ENCODE assay signal across 25 mouse cellular contexts in the genomic region with DNA sequence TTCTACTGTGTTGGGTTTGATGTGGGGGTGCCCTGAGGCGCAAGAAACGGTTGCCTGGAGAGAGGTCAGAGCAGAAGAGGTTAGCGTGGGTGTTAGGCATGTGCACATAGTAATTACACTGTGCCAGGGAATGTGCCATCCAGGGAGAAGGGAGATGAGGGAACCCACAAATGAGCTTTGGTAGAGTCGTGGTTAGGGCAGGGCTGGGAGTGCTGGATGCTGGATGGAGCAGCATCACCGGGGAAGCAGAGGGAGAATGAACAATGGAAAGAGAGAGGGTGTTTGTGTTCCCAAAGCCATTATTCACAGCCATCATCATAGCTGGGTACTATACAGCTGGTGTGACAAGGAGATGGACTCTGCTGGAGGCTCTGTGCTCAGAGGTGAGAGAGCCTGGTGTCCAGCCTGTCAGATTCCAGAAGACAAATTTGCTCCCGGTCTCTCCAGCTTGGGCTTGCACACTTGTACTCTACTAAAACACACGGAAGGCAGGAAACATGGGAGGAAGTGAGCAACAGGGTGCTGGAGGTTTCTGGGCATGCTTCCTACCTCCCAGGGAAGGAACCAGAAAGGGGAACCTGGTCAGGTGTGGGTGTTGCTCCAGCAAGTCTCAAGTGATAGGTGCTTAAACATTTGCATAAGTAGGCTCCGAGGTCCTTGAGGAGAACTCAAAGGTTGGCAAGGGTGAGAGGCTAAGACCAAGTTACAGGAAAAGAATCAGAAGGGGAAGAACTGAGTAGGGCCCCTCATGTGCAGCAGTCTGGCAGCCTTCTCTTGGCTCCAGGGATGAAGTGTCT. TPM values are rescaled to one million over a fixed set of nuclear protein-coding genes. Genes with fewer than 3 reads are reported as not detected.
DNase-seq lines count a peak whose midpoint lies in the region; ATAC-seq and TF ChIP-seq lines count a peak whose summit lies in the region.
"Had no signal": no experiment of that assay in that cellular context is flagged by ENCODE, and none has a peak within 500 bp of the region (broad histone marks: within the 10 kb centered on the region; RNA-seq: fewer than 3 reads in every experiment).

No protein-coding gene starts in this region.

- no peaks in the 10 kb centered on the region for H3K9me3 ChIP-seq in liver, embryonic 16.5 days (replicated peaks; ENCODE audit: control insufficient read depth, low read length)
- no peaks in the 10 kb centered on the region for H3K9me3 ChIP-seq in liver, embryonic 12.5 days (replicated peaks)
- no peaks in the 10 kb centered on the region for H3K9me3 ChIP-seq in lung, postnatal 0 days (ENCODE audit: low read length)
- H3K9me3 ChIP-seq in kidney, embryonic 16.5 days (ENCODE audit: low read length): no peaks in the 10 kb centered on the region
- no peaks in the 10 kb centered on the region for H3K9me3 ChIP-seq in intestine, embryonic 15.5 days
- H3K9me3 ChIP-seq: embryonic facial prominence, embryonic 10.5 days; forebrain, embryonic 10.5 days; heart, embryonic 15.5 days; megakaryocyte, embryonic 14.5 days; midbrain, embryonic 13.5 days had no signal

- no peaks in the 10 kb centered on the region for H3K27me3 ChIP-seq in liver, embryonic 16.5 days (ENCODE audit: control insufficient read depth, insufficient read depth, low read depth, low read length)
- H3K27me3 ChIP-seq in liver, embryonic 12.5 days (replicated peaks): peaks cover 22% of the 10 kb centered on the region
- no peaks in the 10 kb centered on the region for H3K27me3 ChIP-seq in spleen, adult 2 months (ENCODE audit: control insufficient read depth, insufficient read depth, low read length)
- H3K27me3 ChIP-seq in lung, postnatal 0 days (replicated peaks; ENCODE audit: insufficient read depth, low read length): no peaks in the 10 kb centered on the region
- H3K27me3 ChIP-seq in splenic B cell, adult 2 months (ENCODE audit: control insufficient read depth, insufficient read depth, low read length, poor library complexity, severe bottlenecking): no peaks in the 10 kb centered on the region
- no peaks in the 10 kb centered on the region for H3K27me3 ChIP-seq in kidney, embryonic 16.5 days (ENCODE audit: insufficient read depth, low read length)
- no peaks in the 10 kb centered on the region for H3K27me3 ChIP-seq in intestine, embryonic 15.5 days (replicated peaks)

- no peak for TF ChIP-seq EP300 in lung, postnatal 0 days (IDR thresholded peaks at IDR 0.05)

- peak; percentile 12; the same call in 1 of the 2 replicates for ATAC-seq in liver, embryonic 16.5 days (ENCODE audit: low read depth)
- ATAC-seq in liver, embryonic 12.5 days: no peak
- peak; percentile 82 for ATAC-seq in lung, postnatal 0 days
- no peak for ATAC-seq in kidney, embryonic 16.5 days (ENCODE audit: low FRiP score, low TSS enrichment)
- ATAC-seq in intestine, embryonic 15.5 days: no peak
- ATAC-seq: forebrain, embryonic 16.5 days; inflammation-experienced regulatory T-cells, adult 6 months; midbrain, embryonic 13.5 days had no signal

- TF ChIP-seq CTCF in spleen, adult 2 months (IDR thresholded peaks at IDR 0.05; ENCODE audit: extremely low read depth, insufficient read depth, insufficient read length, insufficient replicate concordance): no peak
- TF ChIP-seq CTCF in lung, postnatal 0 days (IDR thresholded peaks at IDR 0.05): no peak

- H3K36me3 ChIP-seq in liver, embryonic 16.5 days (ENCODE audit: control insufficient read depth, insufficient read depth): no peaks in the 10 kb centered on the region
- no peaks in the 10 kb centered on the region for H3K36me3 ChIP-seq in liver, embryonic 12.5 days
- no peaks in the 10 kb centered on the region for H3K36me3 ChIP-seq in spleen, adult 2 months (ENCODE audit: control insufficient read depth, insufficient read depth, low read length)
- no peaks in the 10 kb centered on the region for H3K36me3 ChIP-seq in lung, postnatal 0 days (ENCODE audit: insufficient read depth, low read length)
- no peaks in the 10 kb centered on the region for H3K36me3 ChIP-seq in splenic B cell, adult 2 months (ENCODE audit: control insufficient read depth, insufficient read depth, low read length, poor library complexity, severe bottlenecking)
- H3K36me3 ChIP-seq in kidney, embryonic 16.5 days (ENCODE audit: insufficient read depth, low read length): no peaks in the 10 kb centered on the region
- no peaks in the 10 kb centered on the region for H3K36me3 ChIP-seq in intestine, embryonic 15.5 days
- H3K36me3 ChIP-seq: embryonic facial prominence, embryonic 10.5 days; forebrain, embryonic 10.5 days; heart, embryonic 15.5 days; midbrain, embryonic 13.5 days had no signal

- WGBS in liver, embryonic 16.5 days (ENCODE audit: insufficient replicate concordance): 48% methylated on average over 8 of the region's 8 CpGs
- WGBS in liver, embryonic 12.5 days (ENCODE audit: insufficient replicate concordance): 49% methylated on average over 8 of the region's 8 CpGs
- 54% methylated on average over 8 of the region's 8 CpGs for WGBS in spleen, adult 2 months
- WGBS in lung, postnatal 0 days: 40% methylated on average over 8 of the region's 8 CpGs
- 67% methylated on average over 8 of the region's 8 CpGs for WGBS in kidney, embryonic 16.5 days
- 59% methylated on average over 8 of the region's 8 CpGs for WGBS in intestine, embryonic 15.5 days

- no peak overlapping the region for H3K27ac ChIP-seq in liver, embryonic 16.5 days (ENCODE audit: low read length)
- H3K27ac ChIP-seq in liver, embryonic 12.5 days: no peak overlapping the region
- peak overlapping the region; percentile 37; the same call in 1 of the 2 replicates for H3K27ac ChIP-seq in spleen, adult 2 months (ENCODE audit: insufficient read depth, low read length)
- peak overlapping the region; percentile 38; the same call in 1 of the 2 replicates for H3K27ac ChIP-seq in lung, postnatal 0 days (ENCODE audit: low read length)
- no peak overlapping the region for H3K27ac ChIP-seq in kidney, embryonic 16.5 days (ENCODE audit: low read length)
- H3K27ac ChIP-seq in intestine, embryonic 15.5 days: no peak overlapping the region
- H3K27ac ChIP-seq: embryonic facial prominence, embryonic 10.5 days; forebrain, embryonic 10.5 days; heart, embryonic 15.5 days; hindbrain, embryonic 14.5 days; midbrain, embryonic 13.5 days had no signal

- no peak for TF ChIP-seq POLR2A in spleen, adult 2 months (IDR thresholded peaks at IDR 0.05; ENCODE audit: low read depth, low read length)

- H3K4me1 ChIP-seq in liver, embryonic 16.5 days (ENCODE audit: control insufficient read depth, low read depth, low read length): peaks cover 15% of the 10 kb centered on the region
- H3K4me1 ChIP-seq in liver, embryonic 12.5 days: peaks cover 23% of the 10 kb centered on the region
- H3K4me1 ChIP-seq in spleen, adult 2 months (ENCODE audit: control insufficient read depth, insufficient read depth, insufficient read length): peaks cover 15% of the 10 kb centered on the region; the same call in 1 of the 2 replicates
- no peaks in the 10 kb centered on the region; the same call in 1 of the 2 replicates for H3K4me1 ChIP-seq in lung, postnatal 0 days (ENCODE audit: insufficient read depth, low read depth, low read length)
- no peaks in the 10 kb centered on the region for H3K4me1 ChIP-seq in kidney, embryonic 16.5 days (ENCODE audit: insufficient read depth, low read length)
- H3K4me1 ChIP-seq in intestine, embryonic 15.5 days (replicated peaks): no peaks in the 10 kb centered on the region
- H3K4me1 ChIP-seq: embryonic facial prominence, embryonic 10.5 days; midbrain, embryonic 13.5 days had no signal

- H3K9ac ChIP-seq in liver, embryonic 16.5 days (ENCODE audit: low read depth, low read length): no peak overlapping the region
- H3K9ac ChIP-seq in liver, embryonic 12.5 days: no peak overlapping the region
- H3K9ac ChIP-seq in lung, postnatal 0 days (replicated peaks; ENCODE audit: low read depth): no peak overlapping the region
- no peak overlapping the region for H3K9ac ChIP-seq in kidney, embryonic 16.5 days (replicated peaks; ENCODE audit: low read length)
- H3K9ac ChIP-seq in intestine, embryonic 15.5 days: no peak overlapping the region
- H3K9ac ChIP-seq: heart, embryonic 15.5 days; hindbrain, embryonic 14.5 days; midbrain, embryonic 13.5 days had no signal

- no peak for DNase-seq in spleen, adult 2 months (ENCODE audit: low read depth in 1 of 2, low spot score in 2 of 2)
- DNase-seq in spleen, postnatal 14 days (ENCODE audit: low spot score in 2 of 2): no peak
- peak; percentile 75 for DNase-seq in lung, postnatal 0 days (ENCODE audit: low spot score)
- peak; percentile 63 for DNase-seq in splenic B cell, adult 2 months (ENCODE audit: low read depth, low spot score)
- DNase-seq: adrenal gland, adult 2 months; cerebellum, adult 18-20 months; gastrocnemius, postnatal 25 days; heart, postnatal 4 days; kidney, adult 9 months; layer of hippocampus, postnatal 36 days; thymus, adult 18-20 months; thymus, postnatal 36 days had no signal

- H3K4me3 ChIP-seq in liver, embryonic 16.5 days (ENCODE audit: low read depth, low read length): no peak overlapping the region
- no peak overlapping the region for H3K4me3 ChIP-seq in liver, embryonic 12.5 days
- H3K4me3 ChIP-seq in spleen, adult 2 months (ENCODE audit: extremely low read depth, insufficient read depth, insufficient read length): no peak overlapping the region
- no peak overlapping the region for H3K4me3 ChIP-seq in lung, postnatal 0 days (ENCODE audit: low read depth, low read length)
- no peak overlapping the region for H3K4me3 ChIP-seq in kidney, embryonic 16.5 days (ENCODE audit: low read length)
- no peak overlapping the region for H3K4me3 ChIP-seq in intestine, embryonic 15.5 days (replicated peaks)
- H3K4me3 ChIP-seq: embryonic facial prominence, embryonic 10.5 days; forebrain, embryonic 10.5 days; heart, embryonic 15.5 days; megakaryocyte, embryonic 14.5 days; midbrain, embryonic 13.5 days had no signal

- H3K4me2 ChIP-seq in liver, embryonic 16.5 days (ENCODE audit: low read depth, low read length): no peak overlapping the region
- no peak overlapping the region for H3K4me2 ChIP-seq in liver, embryonic 12.5 days
- H3K4me2 ChIP-seq in lung, postnatal 0 days (replicated peaks; ENCODE audit: low read depth, low read length): no peak overlapping the region
- H3K4me2 ChIP-seq in kidney, embryonic 16.5 days (replicated peaks; ENCODE audit: low read depth, low read length): no peak overlapping the region
- H3K4me2 ChIP-seq in intestine, embryonic 15.5 days (replicated peaks): no peak overlapping the region
- H3K4me2 ChIP-seq: heart, embryonic 15.5 days; hindbrain, embryonic 14.5 days; liver, embryonic 11.5 days; midbrain, embryonic 13.5 days had no signal

RNA-seq across cellular contexts. Expression of gene Rabggta, which starts 6.0 kb away (rescaled TPM):
- 11.3 and 12.4 TPM in 2 replicates for polyA plus RNA-seq in liver, embryonic 16.5 days (2015; fragmentation: Nextera tagmentation; extraction: Ambion mirVana)
- 18.3 and 18.9 TPM in 2 replicates for polyA plus RNA-seq in liver, embryonic 12.5 days (2016; fragmentation: Nextera tagmentation; extraction: Ambion mirVana)
- polyA plus RNA-seq in spleen, adult 2 months (2012; rRNA removed): 47.3 and 62.6 TPM in 2 replicates
- 31.4 and 32.5 TPM in 2 replicates for polyA plus RNA-seq in lung, postnatal 0 days (2015; fragmentation: Nextera tagmentation; extraction: Ambion mirVana)
- 43.3 and 46.2 TPM in 2 replicates for polyA plus RNA-seq in kidney, embryonic 16.5 days (2015; fragmentation: Nextera tagmentation; extraction: Ambion mirVana)
- polyA plus RNA-seq in intestine, embryonic 15.5 days (2015; fragmentation: Nextera tagmentation; extraction: Ambion mirVana): 34.1 and 34.9 TPM in 2 replicates

RNA-seq across cellular contexts. Expression of gene Tgm1, which starts 14.4 kb away (rescaled TPM):
- polyA plus RNA-seq in liver, embryonic 16.5 days (2015; fragmentation: Nextera tagmentation; extraction: Ambion mirVana): 2.8 and 3.1 TPM in 2 replicates
- 1.6 and 2.1 TPM in 2 replicates for polyA plus RNA-seq in liver, embryonic 12.5 days (2016; fragmentation: Nextera tagmentation; extraction: Ambion mirVana)
- 23.3 and 33.9 TPM in 2 replicates for polyA plus RNA-seq in spleen, adult 2 months (2012; rRNA removed)
- polyA plus RNA-seq in lung, postnatal 0 days (2015; fragmentation: Nextera tagmentation; extraction: Ambion mirVana): 14.2 and 20.6 TPM in 2 replicates
- polyA plus RNA-seq in kidney, embryonic 16.5 days (2015; fragmentation: Nextera tagmentation; extraction: Ambion mirVana): 2.9 and 3.0 TPM in 2 replicates
- 1.1 and 1.2 TPM in 2 replicates for polyA plus RNA-seq in intestine, embryonic 15.5 days (2015; fragmentation: Nextera tagmentation; extraction: Ambion mirVana)
- polyA plus RNA-seq: inflammation-experienced regulatory T-cells, adult 6 months had no signal

RNA-seq across cellular contexts. Expression of gene Dhrs1, which starts 17.4 kb away (rescaled TPM):
- polyA plus RNA-seq in liver, embryonic 16.5 days (2015; fragmentation: Nextera tagmentation; extraction: Ambion mirVana): 40.9 and 43.5 TPM in 2 replicates
- 34.3 and 35.2 TPM in 2 replicates for polyA plus RNA-seq in liver, embryonic 12.5 days (2016; fragmentation: Nextera tagmentation; extraction: Ambion mirVana)
- polyA plus RNA-seq in spleen, adult 2 months (2012; rRNA removed): 62.7 and 86.6 TPM in 2 replicates
- polyA plus RNA-seq in lung, postnatal 0 days (2015; fragmentation: Nextera tagmentation; extraction: Ambion mirVana): 74.1 and 83.5 TPM in 2 replicates
- polyA plus RNA-seq in kidney, embryonic 16.5 days (2015; fragmentation: Nextera tagmentation; extraction: Ambion mirVana): 112 and 119 TPM in 2 replicates
- polyA plus RNA-seq in intestine, embryonic 15.5 days (2015; fragmentation: Nextera tagmentation; extraction: Ambion mirVana): 99.4 and 117 TPM in 2 replicates

RNA-seq across cellular contexts. Expression of gene Nop9, which starts 17.4 kb away (rescaled TPM):
- polyA plus RNA-seq in liver, embryonic 16.5 days (2015; fragmentation: Nextera tagmentation; extraction: Ambion mirVana): 18.6 and 18.7 TPM in 2 replicates
- 56.0 and 59.4 TPM in 2 replicates for polyA plus RNA-seq in liver, embryonic 12.5 days (2016; fragmentation: Nextera tagmentation; extraction: Ambion mirVana)
- 15.1 and 17.2 TPM in 2 replicates for polyA plus RNA-seq in spleen, adult 2 months (2012; rRNA removed)
- polyA plus RNA-seq in lung, postnatal 0 days (2015; fragmentation: Nextera tagmentation; extraction: Ambion mirVana): 16.2 and 19.5 TPM in 2 replicates
- 40.6 and 41.9 TPM in 2 replicates for polyA plus RNA-seq in kidney, embryonic 16.5 days (2015; fragmentation: Nextera tagmentation; extraction: Ambion mirVana)
- polyA plus RNA-seq in intestine, embryonic 15.5 days (2015; fragmentation: Nextera tagmentation; extraction: Ambion mirVana): 35.6 and 36.0 TPM in 2 replicates

RNA-seq across cellular contexts. Expression of gene Cideb, which starts 30.2 kb away (rescaled TPM):
- 74.1 and 86.9 TPM in 2 replicates for polyA plus RNA-seq in liver, embryonic 16.5 days (2015; fragmentation: Nextera tagmentation; extraction: Ambion mirVana)
- 10.7 and 11.2 TPM in 2 replicates for polyA plus RNA-seq in liver, embryonic 12.5 days (2016; fragmentation: Nextera tagmentation; extraction: Ambion mirVana)
- 0.33 and 0.46 TPM in 2 replicates for polyA plus RNA-seq in spleen, adult 2 months (2012; rRNA removed)
- 0.65 and 1.3 TPM in 2 replicates for polyA plus RNA-seq in lung, postnatal 0 days (2015; fragmentation: Nextera tagmentation; extraction: Ambion mirVana)
- polyA plus RNA-seq in kidney, embryonic 16.5 days (2015; fragmentation: Nextera tagmentation; extraction: Ambion mirVana): 21.1 and 21.3 TPM in 2 replicates
- 52.7 and 63.5 TPM in 2 replicates for polyA plus RNA-seq in intestine, embryonic 15.5 days (2015; fragmentation: Nextera tagmentation; extraction: Ambion mirVana)
- polyA plus RNA-seq: embryonic facial prominence, embryonic 10.5 days; forebrain, embryonic 16.5 days; hindbrain, embryonic 14.5 days; inflammation-experienced regulatory T-cells, adult 6 months had no signal

Comparison
In these comparisons a context has a peak if more than half of its experiments do, and no peak if none do; other contexts are left out.
1. ATAC-seq: peak in liver, embryonic 16.5 days (single experiment) and lung, postnatal 0 days (single experiment); none in liver, embryonic 12.5 days (single experiment), kidney, embryonic 16.5 days (single experiment) and intestine, embryonic 15.5 days (single experiment).
2. H3K27ac ChIP-seq: peak in spleen, adult 2 months (single experiment) and lung, postnatal 0 days (single experiment); none in liver, embryonic 16.5 days (single experiment), liver, embryonic 12.5 days (single experiment), kidney, embryonic 16.5 days (single experiment) and intestine, embryonic 15.5 days (single experiment).
3. DNase-seq: peak in lung, postnatal 0 days (single experiment) and splenic B cell, adult 2 months (single experiment); none in spleen, adult 2 months (0 of 2) and spleen, postnatal 14 days (0 of 2).